26 mouse cellular contexts compared by ENCODE assay signal in genomic region chr11:18347841-18348240, GRCm38 (mm10).
DNase-seq lines count a peak whose midpoint lies in the region; ATAC-seq and TF ChIP-seq lines count a peak whose summit lies in the region.
"Had no signal": no experiment of that assay in that cellular context is flagged by ENCODE, and none has a peak within 500 bp of the region (broad histone marks: within the 10 kb centered on the region; RNA-seq: fewer than 3 reads in every experiment).

No protein-coding gene starts in this region.

- no peak overlapping the region for H3K4me3 ChIP-seq in hindbrain, postnatal 0 days (ENCODE audit: low read length)
- H3K4me3 ChIP-seq in hindbrain, embryonic 11.5 days (ENCODE audit: low read depth, low read length): no peak overlapping the region
- no peak overlapping the region for H3K4me3 ChIP-seq in neural tube, embryonic 14.5 days (ENCODE audit: low read depth, low read length)
- H3K4me3 ChIP-seq: embryonic facial prominence, embryonic 10.5 days; embryonic facial prominence, embryonic 13.5 days; erythroblast, embryonic 14.5 days; forebrain, embryonic 12.5 days; forebrain, embryonic 15.5 days; hindbrain, embryonic 13.5 days had no signal

- H3K27me3 ChIP-seq in hindbrain, postnatal 0 days (ENCODE audit: insufficient read depth, low read length): no peaks in the 10 kb centered on the region
- H3K27me3 ChIP-seq in hindbrain, embryonic 11.5 days (ENCODE audit: control insufficient read depth, insufficient read depth, low read length): no peaks in the 10 kb centered on the region
- H3K27me3 ChIP-seq in neural tube, embryonic 14.5 days (ENCODE audit: control insufficient read depth, insufficient read depth, low read length): no peaks in the 10 kb centered on the region
- H3K27me3 ChIP-seq: embryonic facial prominence, embryonic 13.5 days; forebrain, embryonic 12.5 days; forebrain, embryonic 15.5 days; hindbrain, embryonic 13.5 days had no signal

- no peak overlapping the region for H3K27ac ChIP-seq in hindbrain, postnatal 0 days
- no peak overlapping the region for H3K27ac ChIP-seq in hindbrain, embryonic 11.5 days (ENCODE audit: low read depth, low read length)
- H3K27ac ChIP-seq in neural tube, embryonic 14.5 days (ENCODE audit: low read depth, low read length): no peak overlapping the region
- H3K27ac ChIP-seq: embryonic facial prominence, embryonic 10.5 days; embryonic facial prominence, embryonic 13.5 days; forebrain, embryonic 12.5 days; forebrain, embryonic 15.5 days; hindbrain, embryonic 13.5 days had no signal

- no peak for TF ChIP-seq POLR2A in brain, embryonic 14.5 days (IDR thresholded peaks at IDR 0.05; ENCODE audit: borderline replicate concordance, extremely low read depth, insufficient read depth, insufficient read length, poor library complexity, severe bottlenecking)

- no peak overlapping the region for H3K9ac ChIP-seq in hindbrain, postnatal 0 days (replicated peaks; ENCODE audit: low read length)
- no peak overlapping the region for H3K9ac ChIP-seq in hindbrain, embryonic 11.5 days (ENCODE audit: low read depth, low read length)
- no peak overlapping the region for H3K9ac ChIP-seq in neural tube, embryonic 14.5 days (replicated peaks; ENCODE audit: low read depth, low read length)
- H3K9ac ChIP-seq: embryonic facial prominence, embryonic 13.5 days; forebrain, embryonic 12.5 days; forebrain, embryonic 15.5 days; hindbrain, embryonic 13.5 days had no signal

- WGBS in hindbrain, postnatal 0 days: 52% methylated on average over 3 of the region's 3 CpGs
- WGBS in hindbrain, embryonic 11.5 days: 83% methylated on average over 3 of the region's 3 CpGs
- WGBS in neural tube, embryonic 14.5 days: 38% methylated on average over 3 of the region's 3 CpGs

- intact Hi-C loops in gastrocnemius, postnatal 14 days (cut with DNase I; ENCODE audit: low total_unique reads): no loop called here

- H3K4me1 ChIP-seq in hindbrain, postnatal 0 days (ENCODE audit: insufficient read depth, low read length): no peaks in the 10 kb centered on the region
- no peaks in the 10 kb centered on the region for H3K4me1 ChIP-seq in hindbrain, embryonic 11.5 days (replicated peaks; ENCODE audit: control insufficient read depth, insufficient read depth, low read length)
- H3K4me1 ChIP-seq in neural tube, embryonic 14.5 days (ENCODE audit: control insufficient read depth, insufficient read depth, low read length): no peaks in the 10 kb centered on the region
- H3K4me1 ChIP-seq: embryonic facial prominence, embryonic 10.5 days; embryonic facial prominence, embryonic 13.5 days; forebrain, embryonic 12.5 days; forebrain, embryonic 15.5 days; hindbrain, embryonic 13.5 days had no signal

- no peaks in the 10 kb centered on the region for H3K36me3 ChIP-seq in hindbrain, postnatal 0 days (ENCODE audit: insufficient read depth, low read length)
- no peaks in the 10 kb centered on the region for H3K36me3 ChIP-seq in hindbrain, embryonic 11.5 days (ENCODE audit: control insufficient read depth, insufficient read depth, low read length)
- H3K36me3 ChIP-seq in neural tube, embryonic 14.5 days (ENCODE audit: control insufficient read depth, insufficient read depth, low read length): no peaks in the 10 kb centered on the region
- H3K36me3 ChIP-seq: embryonic facial prominence, embryonic 10.5 days; embryonic facial prominence, embryonic 13.5 days; forebrain, embryonic 12.5 days; forebrain, embryonic 15.5 days; hindbrain, embryonic 13.5 days had no signal

- H3K9me3 ChIP-seq in hindbrain, postnatal 0 days (ENCODE audit: low read length): no peaks in the 10 kb centered on the region
- H3K9me3 ChIP-seq in hindbrain, embryonic 11.5 days (ENCODE audit: control insufficient read depth, low read length): no peaks in the 10 kb centered on the region
- H3K9me3 ChIP-seq in neural tube, embryonic 14.5 days (ENCODE audit: control insufficient read depth, low read length): no peaks in the 10 kb centered on the region
- H3K9me3 ChIP-seq: embryonic facial prominence, embryonic 10.5 days; embryonic facial prominence, embryonic 13.5 days; forebrain, embryonic 12.5 days; forebrain, embryonic 15.5 days; hindbrain, embryonic 13.5 days had no signal

- no peak for TF ChIP-seq CTCF in hindbrain, postnatal 0 days (IDR thresholded peaks at IDR 0.05; ENCODE audit: low read depth)
- TF ChIP-seq CTCF in brain, embryonic 14.5 days (IDR thresholded peaks at IDR 0.05; ENCODE audit: borderline replicate concordance, extremely low read depth, insufficient read depth, insufficient read length): no peak

- peak; percentile 37 for DNase-seq in hindbrain, postnatal 0 days (ENCODE audit: low spot score)
- no peak for DNase-seq in hindbrain, embryonic 11.5 days (ENCODE audit: low spot score)
- DNase-seq in neural tube, embryonic 10.5 days (ENCODE audit: extremely low spot score, low spot score): no peak
- DNase-seq in brain, embryonic 14.5 days (ENCODE audit: low read depth): peak; percentile 25
- no peak for DNase-seq in gastrocnemius, postnatal 14 days
- DNase-seq: adrenal gland, adult 8-10 months; adrenal gland, postnatal 25 days; cerebellum, adult 11 months; cerebellum, adult 8-10 months; cerebellum, postnatal 36 days; embryo, embryonic 11 days; gastrocnemius, postnatal 10 days; heart, adult 11 months had no signal

- H3K4me2 ChIP-seq in hindbrain, postnatal 0 days (ENCODE audit: low read depth, low read length): no peak overlapping the region
- H3K4me2 ChIP-seq in hindbrain, embryonic 11.5 days (replicated peaks; ENCODE audit: low read depth, low read length): no peak overlapping the region
- no peak overlapping the region for H3K4me2 ChIP-seq in neural tube, embryonic 14.5 days (ENCODE audit: low read depth, low read length)
- H3K4me2 ChIP-seq: embryonic facial prominence, embryonic 13.5 days; forebrain, embryonic 12.5 days; forebrain, embryonic 15.5 days; heart, embryonic 11.5 days; hindbrain, embryonic 13.5 days had no signal

- no peak for ATAC-seq in hindbrain, postnatal 0 days
- no peak for ATAC-seq in hindbrain, embryonic 11.5 days (ENCODE audit: low FRiP score)
- ATAC-seq in neural tube, embryonic 14.5 days (ENCODE audit: low read depth): peak; percentile 46
- ATAC-seq: activated CD4-positive, CD25-positive, alpha-beta regulatory T cell, adult 4 months; CD4-positive, CD25-positive, alpha-beta regulatory T cell, adult 4 months; forebrain, embryonic 15.5 days; hindbrain, embryonic 16.5 days; inflammation-experienced regulatory T-cells, adult 6 months; intestine, embryonic 16.5 days had no signal

Comparison
In these comparisons a context has a peak if more than half of its experiments do, and no peak if none do; other contexts are left out.
1. DNase-seq: peak in hindbrain, postnatal 0 days (single experiment) and brain, embryonic 14.5 days (single experiment); none in hindbrain, embryonic 11.5 days (single experiment), neural tube, embryonic 10.5 days (single experiment) and gastrocnemius, postnatal 14 days (single experiment).